Mouse (Mus musculus) cortical plate, adult 2 months (tissue): ENCODE data around the gene Trit1.

Source experiments
- CTCF ChIP-seq: fragments of 200-500 bp; IDR thresholded peaks from 2 replicates; pipeline ENCODE4 v1.5.1; 2011; ENCODE audit warnings: mild to moderate bottlenecking, control low read depth, low read length; ENCODE audit not compliant: insufficient read depth; ENCODE audit errors: extremely low read depth
- POLR2A ChIP-seq: fragments of 200-500 bp; IDR thresholded peaks from 2 replicates; pipeline ENCODE4 v1.6.1; 2011; ENCODE audit warnings: mild to moderate bottlenecking, low read length, control low read depth; ENCODE audit not compliant: insufficient read depth; ENCODE audit errors: extremely low read depth

DNA sequence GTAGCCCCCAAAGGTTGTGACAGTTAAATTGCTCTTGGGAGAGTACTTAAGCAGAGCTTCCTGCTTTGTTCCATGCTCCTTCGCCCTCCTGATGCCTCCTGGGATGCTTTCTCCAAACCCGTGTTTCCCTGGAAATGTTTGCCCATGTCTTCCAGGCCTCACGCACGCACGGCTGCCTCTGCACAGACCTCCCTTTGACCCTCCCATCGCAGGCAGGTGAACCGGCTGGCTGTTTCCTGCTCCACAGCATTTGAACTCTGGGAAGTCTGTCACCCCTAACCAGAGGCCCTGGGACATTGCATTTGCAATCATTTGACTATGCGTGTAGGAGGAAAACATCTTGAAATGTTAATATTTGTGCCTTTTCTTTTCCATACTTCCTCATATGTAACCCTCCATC is 60.5 kb downstream of the Trit1 start:
- TF ChIP-seq CTCF (no peak), POLR2A (no peak)
